Mouse (Mus musculus): Measurements from ENCODE around the gene Slc2a6. TPM values are rescaled to one million over a fixed set of nuclear protein-coding genes. Genes with fewer than 3 reads are reported as not detected.

Slc2a6 gene
- polyA plus RNA-seq, 1 experiment from 2014 or later = 3.8 TPM

DNA sequence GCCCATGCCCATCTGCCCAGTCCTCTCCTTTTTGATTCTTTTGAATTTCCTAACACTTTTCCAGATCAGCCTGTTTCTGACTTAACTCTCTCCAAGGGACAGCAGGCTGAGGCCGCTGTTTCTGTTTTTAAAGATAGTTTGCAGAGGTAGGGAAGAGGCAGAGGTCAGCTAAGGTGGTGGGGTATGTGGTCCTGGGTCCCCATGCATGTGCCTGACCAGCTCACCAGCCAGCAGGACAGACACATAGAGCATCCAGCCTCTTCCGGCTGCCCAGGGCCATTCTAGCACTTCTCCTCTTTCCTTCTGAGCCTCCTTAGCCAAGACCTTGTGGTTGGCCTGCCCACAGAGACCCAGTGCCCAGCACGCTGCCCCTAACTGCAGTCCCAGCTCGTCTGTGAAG is 30.5 kb upstream of the Slc2a6 start:
- no peak overlapping the region for H3K4me3 ChIP-seq (replicated peaks)
- no peak overlapping the region for H3K9ac ChIP-seq (replicated peaks)
- no peaks in the 10 kb centered on the region for H3K27me3 ChIP-seq
- no peak overlapping the region for H3K4me2 ChIP-seq (replicated peaks)
- no peaks in the 10 kb centered on the region for H3K4me1 ChIP-seq (replicated peaks)
- no peaks in the 10 kb centered on the region for H3K36me3 ChIP-seq
- no peak for ATAC-seq
- H3K27ac ChIP-seq = no peak overlapping the region
- 67% methylated on average over 4 of the region's 4 CpGs for WGBS
- H3K9me3 ChIP-seq = no peaks in the 10 kb centered on the region

DNA sequence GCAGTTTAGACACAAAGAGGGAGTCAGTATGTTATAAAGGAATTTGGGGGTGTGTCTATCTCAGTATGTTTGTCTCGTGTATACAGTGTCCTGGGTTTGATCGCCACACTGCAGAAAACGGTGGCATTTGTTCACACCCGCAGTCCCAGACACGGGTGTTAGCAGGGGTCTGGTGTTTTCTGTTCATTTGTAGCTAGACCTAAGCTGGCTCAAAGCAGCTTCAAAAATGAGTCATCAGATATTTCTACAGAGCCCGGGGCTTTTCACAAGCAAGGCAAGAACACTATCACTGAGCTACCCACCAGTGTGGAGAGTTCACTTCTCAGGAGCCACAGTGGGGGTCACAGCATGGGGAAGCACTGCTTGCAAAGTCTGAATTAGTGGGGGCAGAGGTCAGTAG is 21.6 kb upstream of the Slc2a6 start:
- Histone ChIP-seq H3K4me3 (replicated peaks) (no peak overlapping the region), H3K9ac (replicated peaks) (no peak overlapping the region), H3K27me3 (peaks cover 18% of the 10 kb centered on the region; the same call in 1 of the 2 replicates), H3K27ac (no peak overlapping the region), H3K36me3 (no peaks in the 10 kb centered on the region), H3K9me3 (no peaks in the 10 kb centered on the region), H3K4me1 (replicated peaks) (no peaks in the 10 kb centered on the region), H3K4me2 (replicated peaks) (no peak overlapping the region)
- 32% methylated on average over 6 of the region's 6 CpGs for WGBS
- no peak for ATAC-seq

DNA sequence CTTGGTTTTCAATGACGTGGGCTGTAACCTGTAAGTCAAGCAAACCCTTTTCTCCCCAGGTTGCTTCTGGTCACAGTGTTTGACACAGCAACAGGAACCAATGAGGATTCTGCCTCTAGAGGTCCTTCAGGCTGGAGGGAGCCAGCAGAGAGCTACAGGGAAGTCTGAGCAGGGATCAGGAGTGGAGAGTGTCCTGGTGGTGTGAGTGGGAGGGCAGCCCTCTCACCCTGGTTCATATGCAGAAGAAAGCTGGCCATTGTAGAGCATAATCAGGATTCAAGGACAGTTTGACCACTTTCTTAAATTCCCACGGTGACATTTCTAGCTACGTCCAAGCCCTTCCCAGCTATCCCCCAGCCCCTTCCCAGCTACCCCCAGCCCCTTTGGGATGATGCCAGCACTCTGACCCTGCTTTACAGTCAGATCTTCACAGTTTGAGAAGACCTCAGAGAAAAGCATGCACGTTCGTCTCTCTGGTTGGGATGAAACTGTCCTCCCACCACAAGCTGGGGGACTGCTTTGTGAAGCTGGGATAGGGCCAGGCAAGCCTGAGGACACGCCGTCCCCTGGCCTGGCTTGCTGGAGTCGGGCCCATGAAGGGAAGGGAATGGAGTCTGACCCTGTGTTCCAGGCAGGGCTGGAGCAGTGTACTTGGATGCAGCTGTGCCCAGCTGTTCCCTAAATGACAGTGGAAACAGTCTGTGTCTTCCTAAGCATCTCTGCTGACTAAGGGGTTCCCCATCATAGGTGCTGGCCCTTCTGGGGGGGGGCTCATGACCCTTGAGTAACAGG is 18.4 kb upstream of the Slc2a6 start:
- H3K9ac ChIP-seq (replicated peaks) = no peak overlapping the region
- no peaks in the 10 kb centered on the region for H3K4me1 ChIP-seq (replicated peaks)
- no peaks in the 10 kb centered on the region for H3K36me3 ChIP-seq
- H3K27me3 ChIP-seq = peaks cover 18% of the 10 kb centered on the region; the same call in 1 of the 2 replicates
- 70% methylated on average over 8 of the region's 8 CpGs for WGBS
- H3K9me3 ChIP-seq = no peaks in the 10 kb centered on the region
- H3K4me3 ChIP-seq (replicated peaks) = no peak overlapping the region
- no peak for ATAC-seq
- H3K27ac ChIP-seq = no peak overlapping the region
- H3K4me2 ChIP-seq (replicated peaks) = no peak overlapping the region

DNA sequence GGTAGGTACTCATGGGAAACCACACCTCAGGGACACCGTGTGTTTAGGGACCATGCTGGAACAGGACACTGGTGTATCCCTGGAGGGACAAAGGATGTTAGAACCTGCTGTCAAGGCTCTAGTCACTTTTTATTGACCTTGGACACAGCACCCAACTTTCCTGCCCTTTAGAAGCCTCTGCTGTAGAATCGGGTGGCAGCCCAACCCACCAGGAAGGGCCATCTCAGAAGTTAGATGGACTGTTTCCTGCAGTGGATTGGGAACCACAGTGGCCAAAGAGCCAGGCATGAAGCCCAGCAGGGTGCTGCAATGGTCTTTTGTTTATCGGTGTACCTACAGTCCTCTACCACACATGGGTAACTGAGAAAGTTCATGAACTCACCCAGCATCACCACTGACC is 16.8 kb upstream of the Slc2a6 start:
- no peak overlapping the region for H3K9ac ChIP-seq (replicated peaks)
- no peak for ATAC-seq
- H3K27me3 ChIP-seq = peaks cover 19% of the 10 kb centered on the region; the same call in 1 of the 2 replicates
- H3K4me1 ChIP-seq (replicated peaks) = no peaks in the 10 kb centered on the region
- H3K4me2 ChIP-seq (replicated peaks) = no peak overlapping the region
- WGBS = 77% methylated on average over 3 of the region's 3 CpGs
- no peak overlapping the region for H3K4me3 ChIP-seq (replicated peaks)
- H3K9me3 ChIP-seq = no peaks in the 10 kb centered on the region
- no peak overlapping the region for H3K27ac ChIP-seq
- H3K36me3 ChIP-seq = no peaks in the 10 kb centered on the region

DNA sequence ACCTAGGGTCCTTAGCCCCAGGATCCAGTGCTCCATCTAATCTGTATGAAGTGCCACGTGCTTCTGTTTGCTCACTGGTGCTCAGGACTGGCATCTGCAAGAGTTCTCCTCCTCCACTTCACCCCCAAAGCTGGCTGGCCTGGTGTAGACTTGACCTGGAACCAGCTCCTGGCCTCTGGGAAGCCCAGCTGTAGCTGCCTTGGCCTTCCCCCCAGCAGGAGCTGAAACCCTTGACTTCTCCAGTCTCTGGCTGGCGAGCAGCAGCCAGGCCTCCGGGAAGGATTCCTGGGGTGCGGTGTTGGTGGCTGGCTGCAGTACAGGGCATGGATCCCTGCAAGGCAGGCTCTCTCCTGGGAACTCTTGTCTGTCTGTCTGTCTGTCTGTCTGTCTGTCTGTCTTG is 16.4 kb upstream of the Slc2a6 start:
- Histone ChIP-seq H3K4me2 (replicated peaks) (no peak overlapping the region), H3K4me1 (replicated peaks) (no peaks in the 10 kb centered on the region), H3K27me3 (peaks cover 23% of the 10 kb centered on the region; the same call in 1 of the 2 replicates), H3K9me3 (no peaks in the 10 kb centered on the region), H3K36me3 (no peaks in the 10 kb centered on the region), H3K27ac (no peak overlapping the region), H3K4me3 (replicated peaks) (no peak overlapping the region), H3K9ac (replicated peaks) (no peak overlapping the region)
- no peak for ATAC-seq
- WGBS = 77% methylated on average over 4 of the region's 4 CpGs

DNA sequence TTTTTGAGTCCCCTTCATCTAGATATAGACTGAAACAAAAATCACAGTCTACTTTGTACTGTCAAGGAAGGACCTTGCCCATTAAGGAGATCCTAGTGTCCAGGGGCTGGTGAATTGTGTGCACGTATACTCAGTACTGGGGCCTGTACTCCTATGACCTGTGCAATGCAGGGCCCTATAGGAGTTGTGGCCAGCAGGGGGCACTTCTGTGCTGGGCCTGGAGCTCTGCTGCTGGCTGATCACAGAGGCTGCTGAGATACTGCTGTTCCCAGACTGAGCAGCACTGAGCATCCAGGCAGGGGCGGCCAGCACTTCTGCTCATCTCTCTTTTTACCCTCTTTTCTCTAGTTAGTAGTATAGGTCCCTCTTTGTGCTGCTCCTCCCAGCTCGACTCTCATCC is 15.7 kb upstream of the Slc2a6 start:
- no peak overlapping the region for H3K27ac ChIP-seq
- H3K9me3 ChIP-seq = no peaks in the 10 kb centered on the region
- no peaks in the 10 kb centered on the region for H3K4me1 ChIP-seq (replicated peaks)
- 18% methylated on average over 3 of the region's 3 CpGs for WGBS
- ATAC-seq = peak; percentile 91
- H3K4me3 ChIP-seq (replicated peaks) = no peak overlapping the region
- peaks cover 21% of the 10 kb centered on the region; the same call in 1 of the 2 replicates for H3K27me3 ChIP-seq
- H3K36me3 ChIP-seq = no peaks in the 10 kb centered on the region
- H3K9ac ChIP-seq (replicated peaks) = no peak overlapping the region
- no peak overlapping the region for H3K4me2 ChIP-seq (replicated peaks)

DNA sequence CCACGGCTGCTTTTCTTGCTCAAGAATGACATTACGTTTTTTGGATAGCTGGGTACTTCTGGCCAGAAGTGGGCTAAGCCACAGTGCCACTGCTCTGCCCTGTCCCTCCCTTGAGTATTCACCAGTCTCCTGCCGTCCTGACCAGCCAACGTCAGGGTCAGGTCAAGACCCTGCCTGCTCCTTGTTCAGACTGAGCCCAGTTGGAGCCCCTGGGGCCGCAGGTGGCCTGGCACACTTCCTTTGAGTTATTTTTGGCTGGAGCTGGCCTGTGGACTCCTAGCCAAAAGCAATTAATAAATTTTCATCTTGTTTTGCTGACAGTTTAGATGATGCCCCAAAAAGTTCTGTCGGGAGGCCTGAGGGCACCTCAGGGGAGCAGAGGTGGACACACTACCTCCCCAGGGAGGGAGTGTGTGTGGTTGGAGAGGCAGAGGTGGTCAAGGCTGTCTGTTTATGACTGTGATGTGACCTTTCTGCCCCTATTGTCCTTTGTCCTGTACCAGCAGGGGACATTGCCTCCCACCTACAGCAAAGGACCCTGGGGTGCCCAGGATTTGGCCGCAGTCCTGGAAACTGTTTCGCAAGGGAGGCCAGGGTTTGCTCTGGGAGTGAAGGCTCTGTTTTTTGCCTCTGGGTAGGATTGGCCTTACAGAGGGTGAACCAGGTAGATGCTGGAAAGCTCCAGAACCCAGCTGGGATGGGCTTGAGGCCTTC is 14.5 kb upstream of the Slc2a6 start:
- Histone ChIP-seq H3K36me3 (no peaks in the 10 kb centered on the region), H3K9ac (replicated peaks) (no peak overlapping the region), H3K27ac (no peak overlapping the region), H3K4me2 (replicated peaks) (no peak overlapping the region), H3K4me3 (replicated peaks) (no peak overlapping the region), H3K4me1 (replicated peaks) (no peaks in the 10 kb centered on the region), H3K27me3 (peaks cover 20% of the 10 kb centered on the region; the same call in 1 of the 2 replicates), H3K9me3 (no peaks in the 10 kb centered on the region)
- WGBS = 75% methylated on average over 8 of the region's 8 CpGs
- ATAC-seq = no peak

DNA sequence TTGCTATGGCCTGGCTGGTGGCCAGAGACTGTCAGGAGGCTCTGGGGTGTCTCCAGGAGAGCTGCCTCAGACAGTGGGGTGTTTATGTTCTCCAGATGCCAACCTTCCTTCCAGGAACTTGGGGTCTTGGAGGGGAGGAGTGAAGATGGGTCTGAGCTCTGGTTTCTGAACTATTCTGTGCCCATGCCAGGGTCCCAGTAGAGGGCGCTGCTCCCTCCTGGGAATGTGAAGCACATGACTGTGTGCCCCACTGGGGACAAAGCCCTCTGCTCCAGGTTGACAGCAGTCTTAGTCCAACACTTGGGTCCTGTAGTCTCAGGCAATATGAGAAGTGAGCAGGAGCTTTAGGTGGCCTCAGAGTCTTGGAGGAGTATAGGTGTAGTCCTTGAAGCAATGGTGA is 11.5 kb upstream of the Slc2a6 start:
- Histone ChIP-seq H3K9me3 (no peaks in the 10 kb centered on the region), H3K4me3 (replicated peaks) (no peak overlapping the region), H3K27me3 (peaks cover 5% of the 10 kb centered on the region; the same call in 1 of the 2 replicates), H3K36me3 (no peaks in the 10 kb centered on the region), H3K27ac (no peak overlapping the region), H3K4me1 (replicated peaks) (no peaks in the 10 kb centered on the region), H3K9ac (replicated peaks) (no peak overlapping the region), H3K4me2 (replicated peaks) (no peak overlapping the region)
- ATAC-seq = no peak
- WGBS = 17% methylated on average over 1 of the region's 1 CpGs

DNA sequence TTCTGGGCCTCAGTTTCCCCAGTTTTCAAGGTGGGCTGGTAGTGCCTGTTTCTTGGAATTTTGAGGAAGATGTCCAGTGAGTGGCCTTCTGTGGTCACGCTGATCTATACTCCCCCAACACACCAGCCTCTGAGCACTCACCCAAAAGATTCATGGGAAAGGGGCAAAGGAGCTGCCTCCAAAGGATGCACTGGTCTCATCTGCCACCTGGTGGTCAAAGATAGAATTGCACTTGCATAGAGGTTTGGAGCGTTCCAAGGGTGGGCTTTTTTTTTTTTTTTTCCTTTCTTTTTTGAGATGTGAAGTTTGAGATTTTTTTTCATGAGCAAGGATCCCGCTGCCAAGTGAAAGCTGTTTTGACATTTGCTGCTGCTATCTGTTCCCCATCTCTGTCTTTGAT is 10.8 kb upstream of the Slc2a6 start:
- Histone ChIP-seq H3K4me3 (replicated peaks) (no peak overlapping the region), H3K27ac (no peak overlapping the region), H3K27me3 (peaks cover 5% of the 10 kb centered on the region; the same call in 1 of the 2 replicates), H3K9ac (replicated peaks) (no peak overlapping the region), H3K9me3 (no peaks in the 10 kb centered on the region), H3K4me1 (replicated peaks) (no peaks in the 10 kb centered on the region), H3K36me3 (no peaks in the 10 kb centered on the region), H3K4me2 (replicated peaks) (no peak overlapping the region)
- peak; percentile 69 for ATAC-seq
- 1% methylated on average over 3 of the region's 3 CpGs for WGBS

DNA sequence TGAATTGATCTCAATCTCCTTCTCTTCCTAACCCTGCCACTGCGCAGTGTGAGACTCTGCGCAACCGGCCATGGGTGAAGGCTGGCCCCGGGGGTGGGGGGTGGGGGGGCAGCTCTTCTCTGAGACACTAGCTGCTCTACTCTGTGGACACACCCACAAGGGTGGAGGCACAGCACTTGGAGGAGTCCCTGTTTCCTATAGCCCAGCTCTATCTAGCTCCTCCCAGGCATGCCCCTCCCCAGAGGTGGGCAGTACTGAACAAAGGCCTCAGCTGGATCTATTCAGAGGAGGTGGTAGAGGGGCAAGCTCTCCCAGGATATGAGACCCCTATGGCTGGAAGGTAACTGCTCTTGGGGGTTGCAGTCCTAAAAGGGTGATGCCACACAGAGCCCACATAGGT is 9.2 kb upstream of the Slc2a6 start:
- ATAC-seq = no peak
- WGBS = 59% methylated on average over 4 of the region's 4 CpGs
- peaks cover 5% of the 10 kb centered on the region; the same call in 1 of the 2 replicates for H3K27me3 ChIP-seq
- 0 out of 2 replicates have a peak overlapping the region, but pooled peaks have one; percentile 32 for H3K9ac ChIP-seq (replicated peaks)
- H3K27ac ChIP-seq = no peak overlapping the region
- no peaks in the 10 kb centered on the region for H3K4me1 ChIP-seq (replicated peaks)
- no peak overlapping the region for H3K4me2 ChIP-seq (replicated peaks)
- no peak overlapping the region for H3K4me3 ChIP-seq (replicated peaks)
- H3K9me3 ChIP-seq = no peaks in the 10 kb centered on the region
- no peaks in the 10 kb centered on the region for H3K36me3 ChIP-seq

DNA sequence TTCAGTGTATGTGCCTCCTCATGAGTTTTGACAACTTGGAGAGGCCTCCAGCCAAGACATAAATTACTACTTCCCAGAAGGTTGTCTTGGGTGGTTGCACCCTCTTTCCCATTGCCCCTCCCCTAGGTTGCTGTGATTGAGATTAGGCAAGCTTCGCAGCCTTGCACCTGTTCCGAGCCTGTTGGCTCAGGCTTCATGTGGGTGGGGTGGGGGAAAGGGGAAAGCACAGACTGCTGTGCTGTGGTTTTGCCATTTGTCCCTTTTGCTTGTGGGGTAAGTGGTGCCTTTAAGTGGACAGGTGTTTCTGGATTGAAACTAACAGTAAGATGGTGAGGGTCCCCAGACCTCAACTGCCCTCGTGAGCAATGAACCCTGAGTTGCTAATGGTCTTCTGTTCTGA is 8.2 kb upstream of the Slc2a6 start:
- no peak overlapping the region for H3K9ac ChIP-seq (replicated peaks)
- H3K27me3 ChIP-seq = peaks cover 5% of the 10 kb centered on the region; the same call in 1 of the 2 replicates
- no peak overlapping the region for H3K27ac ChIP-seq
- H3K4me2 ChIP-seq (replicated peaks) = no peak overlapping the region
- no peak overlapping the region for H3K4me3 ChIP-seq (replicated peaks)
- no peak for ATAC-seq
- H3K4me1 ChIP-seq (replicated peaks) = no peaks in the 10 kb centered on the region
- 76% methylated on average over 3 of the region's 3 CpGs for WGBS
- no peaks in the 10 kb centered on the region for H3K9me3 ChIP-seq
- no peaks in the 10 kb centered on the region for H3K36me3 ChIP-seq

DNA sequence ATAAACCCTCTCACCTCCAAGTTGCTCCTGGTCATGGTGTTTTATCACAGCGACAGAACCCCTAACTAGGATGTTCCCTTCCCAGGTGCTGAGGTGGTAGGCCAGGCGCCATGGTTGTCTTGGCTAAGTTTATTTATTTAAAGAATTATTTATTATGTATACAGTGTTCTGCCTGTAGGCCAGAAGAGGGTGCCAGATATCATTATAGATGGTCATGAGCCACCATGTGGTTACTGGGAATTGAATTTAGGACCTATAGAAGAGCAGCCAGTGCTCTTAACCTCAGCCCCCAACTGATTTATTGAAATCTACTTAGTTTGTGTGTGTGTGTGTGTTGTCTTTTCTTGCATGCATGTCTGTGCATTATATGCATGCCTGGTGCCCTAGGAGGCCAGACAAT is 4.6 kb upstream of the Slc2a6 start:
- WGBS = 88% methylated on average over 2 of the region's 2 CpGs
- Histone ChIP-seq H3K36me3 (no peaks in the 10 kb centered on the region), H3K4me1 (replicated peaks) (peaks cover 6% of the 10 kb centered on the region)

More for the DNA sequence above, 4.6 kb upstream of the Slc2a6 start:
- Histone ChIP-seq H3K9ac (replicated peaks) (no peak overlapping the region), H3K4me2 (replicated peaks) (no peak overlapping the region), H3K9me3 (no peaks in the 10 kb centered on the region), H3K27me3 (peaks cover 15% of the 10 kb centered on the region; the same call in 1 of the 2 replicates), H3K27ac (no peak overlapping the region), H3K4me3 (replicated peaks) (no peak overlapping the region)
- no peak for ATAC-seq
